Mouse (Mus musculus) cerebellum, adult 2 months (tissue): ENCODE results near the gene Ubac2.

Experiments used
- CTCF ChIP-seq: fragments of 200-500 bp; IDR thresholded peaks from 2 replicates; pipeline ENCODE4 v1.5.1; 2011; ENCODE audit warnings: low read depth, mild to moderate bottlenecking, control low read depth, low read length, moderate library complexity, borderline replicate concordance; ENCODE audit not compliant: insufficient read depth
- POLR2A ChIP-seq: fragments of 200-500 bp; IDR thresholded peaks from 2 replicates; pipeline ENCODE4 v1.6.1; 2011; ENCODE audit warnings: low read length, control low read depth, borderline replicate concordance; ENCODE audit not compliant: insufficient read depth

DNA sequence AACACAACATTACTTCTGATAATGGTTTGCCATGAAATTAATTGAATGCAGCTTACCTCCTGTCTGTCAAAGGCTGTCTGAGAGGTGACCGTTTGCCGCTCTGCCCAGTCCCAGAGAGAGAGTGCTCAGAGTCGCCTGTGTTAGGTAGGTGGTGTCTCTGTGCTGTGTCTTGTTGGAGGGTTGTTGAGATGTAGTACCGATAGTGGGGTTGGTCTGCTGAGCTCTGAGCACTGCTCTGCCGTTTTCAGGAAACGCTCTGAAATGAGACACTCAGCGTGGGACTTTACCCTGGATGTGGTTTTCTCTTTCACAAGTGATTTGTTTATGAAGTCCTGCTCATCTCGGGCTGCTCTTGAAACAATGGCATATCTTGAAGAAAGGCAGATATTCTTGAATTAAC, 37.2 kb downstream of the Ubac2 start, which contains the start of gene Gpr18:
- TF ChIP-seq POLR2A = no peak
- TF ChIP-seq CTCF = no peak
